Mouse (Mus musculus) c-Kit-positive CD71-positive TER-119-negative erythroid progenitor cells, embryonic 14.5 days (primary cell): ENCODE data around the gene Omt2a.
"Not testable (repeated sequence)": the region's sequence is repeated elsewhere in the genome, so short reads cannot be mapped to it uniquely, and the experiment has no call there.

ENCODE experiments used
- DNase-seq: peaks from one replicate; pipeline ENCODE4 v3.0.0-alpha.2; 2013; ENCODE audit warnings: low read depth

Omt2a gene

DNA sequence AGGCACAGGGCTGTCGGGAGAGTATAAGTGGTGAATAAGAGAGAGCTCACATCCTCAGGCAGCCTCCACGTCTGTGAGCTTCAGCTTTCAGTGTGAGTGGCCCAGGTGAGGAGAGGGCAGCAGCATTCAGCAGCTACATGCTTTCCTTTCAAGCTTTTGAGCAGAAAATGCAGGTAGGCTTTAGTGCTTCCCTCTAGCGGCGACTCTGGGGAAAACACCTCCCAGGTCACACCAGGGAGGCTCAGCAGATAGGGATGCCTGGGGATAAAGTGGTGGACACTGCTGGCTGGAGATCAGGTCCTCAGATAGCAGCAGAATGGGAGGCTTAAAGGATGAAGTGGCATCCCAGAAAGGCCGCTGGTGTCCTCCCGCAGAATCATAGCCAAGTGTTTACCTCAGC is 18.5 kb downstream of the Omt2a start:
- peak; percentile 28 for DNase-seq

DNA sequence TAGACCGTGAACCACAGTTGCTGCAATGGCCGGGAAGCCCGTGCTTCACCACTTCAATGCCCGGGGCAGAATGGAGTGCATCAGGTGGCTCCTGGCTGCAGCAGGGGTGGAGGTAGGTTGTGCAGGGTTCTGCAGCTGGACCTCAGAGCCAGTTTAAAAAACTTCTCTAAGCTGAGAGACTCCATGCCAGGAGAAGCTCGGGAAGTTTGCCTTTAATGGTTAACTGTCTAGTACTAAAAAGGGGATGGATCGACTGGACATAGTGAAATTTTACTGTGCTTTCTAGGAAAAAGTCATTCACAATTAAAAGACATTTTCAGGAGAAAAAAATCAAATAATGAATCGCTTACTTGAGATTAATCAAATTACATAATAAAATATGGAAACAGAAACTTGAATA is 19.8 kb downstream of the Omt2a start:
- not testable (repeated sequence) for DNase-seq

DNA sequence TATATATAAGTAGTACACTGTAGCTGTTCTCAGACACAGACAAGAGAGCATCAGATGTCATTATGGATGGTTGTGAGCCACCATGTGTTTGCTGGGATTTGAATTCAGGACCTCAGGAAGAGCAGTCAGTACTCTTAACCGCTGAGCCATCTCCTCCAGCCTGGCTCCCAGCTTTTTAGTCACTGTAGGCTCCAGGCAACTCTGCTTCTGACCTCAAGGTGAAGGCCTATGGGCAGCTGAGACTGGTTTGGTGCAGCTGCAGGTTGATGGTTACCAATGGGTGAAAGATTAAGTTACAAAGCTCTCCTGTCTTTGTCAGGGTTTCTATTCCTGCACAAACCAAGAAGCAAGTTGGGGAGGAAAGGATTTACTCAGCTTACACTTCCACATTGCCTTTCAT is 20.9 kb downstream of the Omt2a start:
- not testable (repeated sequence) for DNase-seq

DNA sequence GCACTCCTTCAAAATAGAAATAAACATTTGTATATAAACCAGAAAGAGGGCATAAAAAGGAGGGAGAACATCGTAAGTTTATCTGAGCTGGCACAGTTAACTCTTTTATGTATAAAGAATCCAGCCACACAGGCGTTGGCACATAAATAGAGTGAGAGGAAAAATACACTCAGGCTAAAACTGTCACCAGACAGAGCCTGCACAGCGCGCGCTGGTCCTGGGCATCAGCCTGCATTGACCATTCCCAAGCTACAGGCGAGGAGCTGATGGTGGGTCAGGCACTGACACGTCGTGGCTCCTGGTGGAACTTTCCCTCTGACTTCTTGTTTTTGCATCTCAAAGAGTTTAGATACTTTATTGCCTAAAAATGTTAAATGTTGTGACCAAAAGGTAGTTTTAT is 22.1 kb downstream of the Omt2a start:
- DNase-seq, result not testable (repeated sequence)

DNA sequence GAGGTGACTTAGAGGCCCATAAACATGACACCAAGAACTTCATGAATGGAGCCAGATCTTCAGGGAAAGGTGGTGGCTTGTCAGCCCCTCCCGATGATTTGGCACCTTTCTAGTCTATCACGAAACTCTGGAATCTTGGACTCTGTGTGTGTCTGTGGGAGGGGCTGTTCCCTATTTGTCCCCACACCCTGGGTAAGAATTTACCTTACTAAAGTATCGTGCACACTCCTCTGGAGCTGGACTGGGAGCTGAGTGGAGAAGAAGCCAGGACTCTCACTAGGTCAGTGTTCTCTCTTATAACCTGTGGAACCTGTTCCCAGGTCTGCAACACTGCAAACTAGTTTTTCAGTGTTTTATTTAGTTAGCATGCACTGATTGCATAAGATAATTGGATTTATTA is 24.9 kb downstream of the Omt2a start, which contains the start of gene Gm10639:
TSS of gene Gm10639 (plus strand) at position 201 of the 400 bp plus-strand sequence.
- not testable (repeated sequence) for DNase-seq

DNA sequence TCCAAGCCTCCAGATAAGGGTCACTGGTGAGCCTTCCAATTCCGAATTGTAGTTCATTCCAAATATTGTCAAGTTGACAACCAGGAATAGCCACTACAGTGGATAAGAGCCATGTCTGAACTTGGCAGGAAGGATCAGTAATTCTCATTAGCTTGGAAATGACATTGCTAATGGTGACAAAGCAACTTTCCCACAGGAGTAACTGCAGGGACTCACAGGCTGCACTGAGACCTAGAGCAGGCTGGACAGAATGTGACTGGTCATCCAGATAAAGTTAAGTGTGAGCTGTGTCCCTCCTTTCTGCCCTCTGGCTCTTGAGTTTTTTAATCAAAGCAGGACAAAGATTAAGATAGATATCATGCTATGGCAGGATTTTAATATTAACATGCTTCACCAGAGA is 25.5 kb downstream of the Omt2a start:
- DNase-seq, result not testable (repeated sequence)

- DNase-seq, result not testable (repeated sequence)
Measured at GRCm38 (mm10) chr9:78282002-78282711, 32.4 kb downstream of the Omt2a start.

GRCm38 (mm10) chr9:78270945-78271344 is 43.7 kb downstream of the Omt2a start:
- not testable (repeated sequence) for DNase-seq
